ENCODE assay signal across 9 mouse cellular contexts in the genomic region with DNA sequence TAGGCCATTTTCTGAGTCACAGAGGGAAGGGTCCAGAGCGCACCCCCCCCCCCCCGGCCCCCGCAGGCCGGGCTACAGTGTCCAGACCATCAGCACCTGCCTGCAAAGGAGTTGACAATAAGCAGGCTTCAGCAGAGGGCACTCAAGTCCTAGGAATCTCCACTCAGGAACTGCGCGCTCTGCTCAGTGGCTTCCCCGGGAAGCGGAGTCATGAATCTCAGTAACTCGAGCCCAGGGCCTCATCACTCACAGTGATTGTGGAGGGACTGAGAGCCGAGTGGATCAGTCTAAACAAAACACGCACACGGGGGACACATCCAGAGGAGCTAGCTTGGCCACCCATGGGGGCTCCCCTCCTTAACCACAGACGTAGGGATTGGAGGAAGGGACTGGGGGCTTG. TPM values are rescaled to one million over a fixed set of nuclear protein-coding genes. Genes with fewer than 3 reads are reported as not detected.
DNase-seq lines count a peak whose midpoint lies in the region; ATAC-seq and TF ChIP-seq lines count a peak whose summit lies in the region.
"Had no signal": no experiment of that assay in that cellular context is flagged by ENCODE, and none has a peak within 500 bp of the region (broad histone marks: within the 10 kb centered on the region; RNA-seq: fewer than 3 reads in every experiment).

No protein-coding gene starts in this region.

- TF ChIP-seq CTCF in olfactory bulb, adult 2 months (IDR thresholded peaks at IDR 0.05; ENCODE audit: insufficient read depth, low read depth, low read length), result peak; percentile 25; the same call in 1 of the 2 replicates

- peaks cover 70% of the 10 kb centered on the region for H3K27me3 ChIP-seq in hindbrain, embryonic 11.5 days (ENCODE audit: control insufficient read depth, insufficient read depth, low read length)

- H3K4me1 ChIP-seq in hindbrain, embryonic 11.5 days (replicated peaks; ENCODE audit: control insufficient read depth, insufficient read depth, low read length), result peaks cover 15% of the 10 kb centered on the region
- H3K4me1 ChIP-seq in olfactory bulb, adult 2 months (ENCODE audit: control insufficient read depth, insufficient read depth, low read length), result peaks cover 30% of the 10 kb centered on the region

- WGBS in hindbrain, embryonic 11.5 days, result 1% methylated on average over 13 of the region's 13 CpGs
- WGBS in olfactory bulb, adult 2 months, result 17% methylated on average over 13 of the region's 13 CpGs

- intact Hi-C loops in left cerebral cortex, postnatal 4 days (cut with DNase I), result no loop called here

- peak overlapping the region; percentile 19; the same call in 1 of the 2 replicates for H3K4me2 ChIP-seq in hindbrain, embryonic 11.5 days (replicated peaks; ENCODE audit: low read depth, low read length)
- H3K4me2 ChIP-seq: embryonic facial prominence, embryonic 13.5 days had no signal

- ATAC-seq in hindbrain, embryonic 11.5 days (ENCODE audit: low FRiP score), result no peak; the same call in 1 of the 2 replicates
- no peak for ATAC-seq in CD4-positive, CD25-positive, alpha-beta regulatory T cell, adult 4 months

- DNase-seq in left cerebral cortex, postnatal 4 days, result peak; percentile 52
- DNase-seq in left cerebral cortex, adult 9 months (ENCODE audit: low spot score in 2 of 2), result no peak
- peak; percentile 32 for DNase-seq in embryo, embryonic 9.5 days (ENCODE audit: extremely low spot score)
- peak; percentile 52 for DNase-seq in hindbrain, embryonic 11.5 days (ENCODE audit: low spot score)
- DNase-seq in layer of hippocampus, adult 9-11 months, result no peak

- H3K9me3 ChIP-seq in hindbrain, embryonic 11.5 days (ENCODE audit: control insufficient read depth, low read length), result no peaks in the 10 kb centered on the region
- H3K9me3 ChIP-seq: embryonic facial prominence, embryonic 13.5 days had no signal

- TF ChIP-seq POLR2A in olfactory bulb, adult 2 months (IDR thresholded peaks at IDR 0.05; ENCODE audit: insufficient read depth, low read depth, low read length), result no peak

- H3K9ac ChIP-seq in hindbrain, embryonic 11.5 days (ENCODE audit: low read depth, low read length), result no peak overlapping the region
- H3K9ac ChIP-seq: embryonic facial prominence, embryonic 13.5 days had no signal

- H3K36me3 ChIP-seq in hindbrain, embryonic 11.5 days (ENCODE audit: control insufficient read depth, insufficient read depth, low read length), result no peaks in the 10 kb centered on the region
- H3K36me3 ChIP-seq: embryonic facial prominence, embryonic 13.5 days had no signal

- H3K27ac ChIP-seq in hindbrain, embryonic 11.5 days (ENCODE audit: low read depth, low read length), result peak overlapping the region; percentile 24; the same call in 1 of the 2 replicates
- no peak overlapping the region for H3K27ac ChIP-seq in olfactory bulb, adult 2 months (ENCODE audit: insufficient read depth, low read depth, low read length)
- H3K27ac ChIP-seq: embryonic facial prominence, embryonic 13.5 days had no signal

- H3K4me3 ChIP-seq in hindbrain, embryonic 11.5 days (ENCODE audit: low read depth, low read length), result no peak overlapping the region
- no peak overlapping the region for H3K4me3 ChIP-seq in olfactory bulb, adult 2 months (ENCODE audit: insufficient read depth, low read depth, low read length)
- H3K4me3 ChIP-seq: embryonic facial prominence, embryonic 13.5 days had no signal

RNA-seq across cellular contexts. Expression of a gene that starts 3.9 kb away (rescaled TPM):
- 10 to 100 TPM; 64.9 to 68.8 TPM for total RNA-seq in left cerebral cortex, postnatal 4 days (2021)
- 2.1 and 2.9 TPM in 2 replicates for polyA plus RNA-seq in hindbrain, embryonic 11.5 days (2014; fragmentation: Nextera tagmentation; extraction: Ambion mirVana)
- polyA plus RNA-seq in olfactory bulb, adult 2 months (2012; ENCODE audit: insufficient read depth, insufficient read length, low replicate concordance, missing spikeins), result 45.0 TPM in 1 of 2 replicates, not detected in the other
- polyA plus RNA-seq in CD4-positive, CD25-positive, alpha-beta regulatory T cell, adult 4 months (2017; shearing (Covaris generic)), result not detected
- total RNA-seq: hematopoietic stem cell, adult 5-6 weeks had no signal

Comparison
In these comparisons a context has a peak if more than half of its experiments do, and no peak if none do; other contexts are left out.
1. DNase-seq: peak in left cerebral cortex, postnatal 4 days (single experiment), embryo, embryonic 9.5 days (single experiment) and hindbrain, embryonic 11.5 days (single experiment); none in left cerebral cortex, adult 9 months (0 of 2) and layer of hippocampus, adult 9-11 months (single experiment).